Mouse (Mus musculus) thymus, postnatal 25 days (tissue): Measurements from ENCODE around the gene Rpl23a.

ENCODE experiments used
- DNase-seq: peaks from one replicate; pipeline ENCODE4 v3.0.0; 2022

Gene Rpl23a

DNA sequence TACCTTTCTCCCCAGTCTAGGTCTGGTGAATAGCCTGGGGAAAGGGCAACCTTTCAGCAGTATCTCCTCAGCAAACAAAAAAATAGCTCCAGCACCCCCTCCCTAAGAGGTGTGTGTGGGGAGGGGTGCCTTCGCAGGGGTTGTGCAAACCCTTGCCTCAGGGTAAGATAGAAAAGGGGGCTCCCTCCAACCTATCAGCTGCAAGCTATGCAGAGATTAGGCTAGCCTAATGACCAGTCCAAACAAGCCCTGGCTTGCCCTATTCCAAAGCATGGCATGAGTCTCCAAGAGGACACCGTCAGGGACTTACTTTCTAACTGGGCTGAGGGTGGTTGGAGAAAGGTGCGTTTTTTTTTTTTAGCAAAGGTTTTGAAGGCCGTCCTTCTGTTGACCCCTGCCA, 17.2 kb downstream of the Rpl23a start:
- DNase-seq, result no peak

DNA sequence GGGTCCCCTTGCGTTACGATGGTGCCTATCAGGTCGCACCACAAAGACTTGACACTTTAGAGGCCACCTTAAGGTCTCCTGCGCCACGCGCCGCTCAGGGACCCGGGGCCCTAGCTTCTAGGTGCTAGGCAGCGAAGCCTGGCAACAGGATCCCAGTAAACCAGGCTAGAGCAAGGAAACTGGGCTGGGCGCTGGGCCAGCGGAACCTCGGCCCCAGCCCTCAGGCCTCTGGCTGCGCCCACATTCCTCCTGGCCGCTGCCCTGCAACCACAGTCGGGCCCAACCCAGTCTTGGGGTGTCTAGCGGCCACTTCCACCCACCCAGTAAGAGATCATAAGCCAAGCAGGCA, 17.6 kb downstream of the Rpl23a start:
- no peak for DNase-seq

DNA sequence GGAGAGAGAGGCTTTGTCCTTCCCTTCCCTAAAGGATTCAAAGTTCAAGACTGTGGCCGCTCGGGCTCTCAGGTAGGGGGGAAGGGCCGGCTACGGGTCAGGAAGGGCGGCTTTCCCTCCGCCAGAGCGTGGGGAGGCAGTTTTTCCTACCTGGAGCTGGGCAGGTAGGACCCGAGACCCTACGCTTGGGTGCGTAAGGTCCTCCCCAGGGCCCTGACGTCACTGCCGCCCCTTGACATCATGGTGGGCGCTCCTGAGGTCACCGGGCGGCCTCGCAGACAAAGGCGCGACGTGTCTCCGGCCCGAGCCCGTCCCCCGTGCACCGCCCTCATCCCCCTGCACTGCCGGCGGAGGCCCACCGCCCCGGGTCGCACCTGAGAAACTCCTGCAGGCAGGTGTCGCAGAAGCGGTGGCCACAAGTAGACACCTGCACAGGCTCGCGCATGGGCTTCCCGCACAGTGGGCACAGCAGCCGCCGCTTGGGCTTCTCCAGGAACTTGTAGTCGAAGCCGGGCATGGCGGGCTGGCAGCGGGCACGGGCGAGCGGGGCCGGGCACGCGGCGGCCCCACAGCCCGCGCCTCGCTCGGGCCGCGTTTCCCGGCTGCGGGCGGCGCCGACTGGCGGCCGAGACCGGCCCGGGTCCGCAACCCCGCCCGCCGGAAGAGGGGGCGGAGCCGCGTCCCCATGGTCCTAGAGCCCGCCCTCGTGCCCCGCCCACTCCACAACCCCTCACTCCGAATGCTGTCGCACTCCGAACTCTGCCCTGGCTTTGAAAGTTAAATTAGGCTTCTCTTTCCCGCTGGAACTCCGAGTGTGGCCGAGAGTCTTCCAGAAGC, 18.2 kb downstream of the Rpl23a start, which contains the start of gene Traf4:
Gene Traf4, minus strand, starts transcription at position 666 of the 837 bp plus-strand sequence.
- peak; percentile 90 for DNase-seq

DNA sequence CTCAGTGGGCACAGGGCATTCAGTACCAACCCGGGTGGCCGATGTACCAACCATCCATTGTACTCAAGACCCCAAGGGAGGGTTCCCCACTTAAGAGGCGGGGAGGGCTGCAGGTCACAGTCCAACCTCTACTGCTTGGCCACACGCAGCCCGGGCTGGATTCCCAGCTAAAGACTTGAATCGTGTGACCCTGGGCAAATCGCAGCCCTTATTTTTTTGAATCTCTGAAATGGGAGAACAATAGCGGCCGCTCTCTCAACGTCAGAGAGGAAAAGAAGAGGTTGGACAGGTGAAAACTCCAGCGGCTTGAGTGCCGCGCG, 18.8 kb downstream of the Rpl23a start:
- DNase-seq, result no peak

DNA sequence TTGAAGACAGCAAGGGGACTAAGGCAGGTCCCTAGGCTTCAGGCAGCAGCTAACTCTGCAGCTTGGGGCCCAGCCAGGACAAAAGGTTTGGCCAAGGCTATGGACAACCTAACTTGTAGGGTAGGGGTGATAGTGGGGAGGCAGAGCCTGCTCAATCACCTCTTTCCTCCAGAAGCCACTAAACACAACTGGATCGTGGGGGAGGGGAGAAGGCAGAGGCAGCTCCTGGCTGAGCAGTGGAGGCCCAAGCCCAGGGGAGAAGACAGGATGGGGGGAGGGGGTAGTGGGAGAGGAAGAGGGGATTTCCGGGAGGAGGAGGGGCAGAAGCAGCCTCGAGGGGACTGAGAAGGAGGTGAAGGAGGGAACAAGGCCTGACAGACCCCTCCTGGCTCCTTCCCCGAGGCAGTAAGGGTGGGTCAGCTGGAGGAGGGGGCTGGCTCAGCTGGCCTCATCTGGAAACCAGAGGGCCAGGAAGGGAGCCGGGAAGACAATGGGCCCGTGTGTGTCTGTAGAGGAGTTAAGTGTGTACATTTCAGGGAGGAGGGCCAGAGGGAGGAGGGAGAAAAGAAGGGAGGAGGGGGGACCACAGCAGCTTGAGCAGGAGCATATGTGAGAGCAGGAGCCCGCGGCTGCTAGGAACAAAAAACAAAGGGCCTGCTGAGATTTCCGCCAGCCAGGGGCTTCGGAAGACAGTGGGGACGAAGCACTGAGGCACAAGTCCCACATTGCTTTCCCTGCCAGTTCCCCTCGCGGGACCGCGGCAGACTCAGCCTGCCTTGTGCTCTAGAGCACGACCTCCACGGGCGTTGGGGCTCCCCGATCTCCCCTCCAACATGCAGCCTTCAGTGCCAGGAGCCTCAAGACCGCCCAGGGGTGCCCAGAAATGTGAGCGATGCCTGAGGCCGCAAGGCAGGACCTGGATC, 19.4 kb downstream of the Rpl23a start:
- DNase-seq, result peak; percentile 76

DNA sequence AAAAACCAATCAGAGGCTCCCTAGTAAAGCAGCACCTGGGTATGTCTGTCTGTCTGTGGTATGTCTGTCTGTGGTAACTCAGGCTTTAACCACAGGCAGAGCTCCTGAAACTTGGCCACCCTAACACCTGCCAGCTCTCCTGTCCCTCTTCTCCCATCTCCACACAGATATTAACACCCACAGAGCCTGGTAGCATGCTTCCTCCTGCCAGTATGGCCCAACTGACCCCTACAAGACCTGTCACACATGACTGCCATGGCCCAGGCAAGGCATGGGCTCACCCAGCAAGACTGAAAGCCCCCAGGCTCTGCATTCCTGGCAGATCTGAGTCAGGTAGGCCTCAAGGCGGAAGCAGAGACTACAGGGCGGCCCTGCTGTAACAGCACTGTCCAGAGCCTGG, 20.3 kb downstream of the Rpl23a start:
- DNase-seq, result no peak

DNA sequence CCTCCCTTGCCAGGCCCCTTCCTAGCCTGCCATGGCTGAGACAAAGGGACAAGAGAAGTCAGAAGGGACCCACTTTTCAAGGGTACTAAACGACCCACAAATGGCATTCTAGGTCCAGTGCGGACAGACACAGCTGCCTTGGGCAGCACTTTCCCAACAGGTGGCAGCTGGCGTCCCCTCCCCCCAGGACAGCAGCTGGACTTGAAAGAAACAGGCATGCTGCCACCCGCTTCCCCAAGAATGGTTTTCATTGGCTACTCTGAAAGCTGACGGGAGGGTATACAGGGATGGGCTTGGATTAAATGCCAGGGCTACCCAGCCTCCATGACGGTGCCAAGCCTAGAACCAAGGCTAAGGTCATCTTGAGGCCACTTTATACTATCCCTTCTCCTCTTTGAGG, 20.9 kb downstream of the Rpl23a start:
- no peak for DNase-seq

DNA sequence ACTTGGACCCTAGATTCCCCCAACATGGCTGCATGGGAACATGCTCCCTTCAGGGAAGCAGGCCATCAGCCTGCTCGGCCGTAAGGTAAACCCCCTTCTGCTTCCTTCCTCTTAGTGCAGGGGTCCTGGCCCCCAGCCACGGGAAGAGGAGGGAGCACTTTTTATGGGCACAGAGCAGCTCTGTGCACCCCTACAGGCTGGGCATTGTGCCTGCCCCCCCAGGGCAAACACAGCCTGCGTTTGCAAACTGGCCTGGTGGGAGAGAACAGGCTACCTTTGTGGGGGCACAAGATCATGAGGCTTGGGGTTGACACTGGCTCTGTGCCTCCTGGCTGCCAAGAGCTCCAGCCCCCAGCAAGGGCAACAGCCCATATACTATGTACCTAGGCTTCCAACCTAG, 21.4 kb downstream of the Rpl23a start:
- no peak for DNase-seq

DNA sequence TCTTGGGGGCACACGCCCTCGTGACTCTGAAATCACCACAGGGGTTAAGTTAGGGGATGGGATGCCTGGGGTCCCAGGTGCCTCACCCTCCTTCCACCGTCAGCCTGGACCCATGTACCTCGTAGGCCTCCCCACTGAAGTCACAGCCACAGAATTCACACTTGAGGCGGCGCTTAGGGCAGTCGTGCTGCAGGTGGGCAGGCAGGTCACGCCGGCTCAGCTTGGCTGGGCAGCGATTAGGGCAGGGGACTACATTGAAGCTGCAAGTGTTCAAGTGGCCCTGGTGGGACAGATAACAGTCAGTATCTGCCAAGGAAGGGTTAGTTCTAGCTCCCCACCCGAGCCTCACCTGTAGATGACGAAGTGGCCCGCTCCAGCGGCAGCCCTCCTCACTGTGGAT, 22.2 kb downstream of the Rpl23a start:
- no peak for DNase-seq

DNA sequence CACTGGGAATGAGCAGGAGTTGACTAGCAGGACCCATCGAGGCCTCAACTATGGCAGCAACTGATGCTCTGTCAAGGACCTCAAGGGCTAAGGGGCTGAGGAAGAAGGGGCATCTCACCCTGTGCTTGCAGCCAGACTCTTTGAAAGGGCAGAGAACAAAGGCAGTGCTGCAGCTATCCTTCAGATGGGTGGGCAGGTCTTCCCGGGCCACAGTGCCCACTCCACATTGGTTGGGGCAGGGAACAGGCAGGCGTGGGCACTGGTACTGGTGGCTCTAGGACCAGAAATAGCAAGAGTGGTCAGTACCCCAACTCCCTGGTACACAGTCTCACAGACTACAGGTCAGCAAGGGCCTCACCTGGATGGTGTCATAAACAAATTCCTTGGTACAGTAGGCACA, 22.7 kb downstream of the Rpl23a start:
- DNase-seq, result no peak

DNA sequence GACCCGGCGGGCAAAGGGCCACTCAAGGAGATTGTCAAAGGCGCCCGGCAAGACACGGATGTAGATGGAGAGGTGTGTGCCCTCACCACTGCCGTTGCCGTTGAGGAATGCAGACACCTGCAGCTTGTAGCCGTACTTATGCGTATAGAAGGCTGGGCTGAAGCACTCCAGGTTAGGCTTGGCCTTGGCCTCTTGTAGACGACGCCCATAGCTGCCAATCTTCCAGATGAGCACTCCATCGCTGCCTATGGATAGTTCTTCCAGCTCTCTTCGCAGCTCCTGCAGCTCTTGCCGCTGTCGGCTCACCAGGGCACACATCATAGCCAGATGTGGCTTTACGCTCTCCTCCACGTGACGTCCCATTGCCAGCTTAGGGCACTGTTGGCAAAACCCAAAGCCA, 23.2 kb downstream of the Rpl23a start:
- no peak for DNase-seq

DNA sequence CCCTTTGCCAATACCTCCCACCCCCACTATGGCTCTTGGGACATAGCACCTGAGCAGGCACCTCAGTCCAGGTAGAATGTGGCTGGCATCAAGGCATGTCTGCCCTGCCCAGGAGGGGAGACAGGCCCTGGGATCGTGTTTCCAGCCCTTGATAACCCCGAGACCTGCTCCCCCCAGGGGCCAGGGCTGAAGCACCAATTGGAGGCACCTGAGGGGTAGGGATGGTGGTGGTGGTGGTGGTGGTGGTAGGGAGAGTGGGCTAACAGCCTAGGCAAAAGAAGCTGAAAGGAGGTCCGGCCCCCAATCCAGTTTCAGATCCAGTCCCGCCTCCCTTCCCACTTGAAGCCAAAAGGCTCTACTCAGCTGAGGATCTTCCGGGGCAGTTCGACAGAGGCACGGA, 23.8 kb downstream of the Rpl23a start:
- no peak for DNase-seq

DNA sequence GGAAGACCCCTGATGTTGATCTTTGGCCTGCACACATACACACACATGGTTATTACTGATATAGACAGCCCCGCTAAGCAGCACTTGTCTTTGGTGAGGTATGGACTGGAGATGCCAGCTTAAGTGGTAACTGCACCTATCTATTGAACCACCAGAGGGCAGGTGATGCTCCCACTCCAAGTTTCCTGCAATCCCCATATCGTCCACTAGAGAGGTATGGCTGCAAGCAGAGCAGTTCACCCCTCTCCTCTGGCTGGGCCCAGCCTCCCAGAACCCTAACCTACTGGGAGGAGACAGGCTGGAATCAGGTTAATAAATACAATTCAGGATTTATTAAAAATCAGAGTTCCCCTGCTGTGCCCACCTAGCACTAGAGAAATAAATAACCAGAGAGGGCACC, 24.3 kb downstream of the Rpl23a start:
- peak; percentile 86 for DNase-seq

DNA sequence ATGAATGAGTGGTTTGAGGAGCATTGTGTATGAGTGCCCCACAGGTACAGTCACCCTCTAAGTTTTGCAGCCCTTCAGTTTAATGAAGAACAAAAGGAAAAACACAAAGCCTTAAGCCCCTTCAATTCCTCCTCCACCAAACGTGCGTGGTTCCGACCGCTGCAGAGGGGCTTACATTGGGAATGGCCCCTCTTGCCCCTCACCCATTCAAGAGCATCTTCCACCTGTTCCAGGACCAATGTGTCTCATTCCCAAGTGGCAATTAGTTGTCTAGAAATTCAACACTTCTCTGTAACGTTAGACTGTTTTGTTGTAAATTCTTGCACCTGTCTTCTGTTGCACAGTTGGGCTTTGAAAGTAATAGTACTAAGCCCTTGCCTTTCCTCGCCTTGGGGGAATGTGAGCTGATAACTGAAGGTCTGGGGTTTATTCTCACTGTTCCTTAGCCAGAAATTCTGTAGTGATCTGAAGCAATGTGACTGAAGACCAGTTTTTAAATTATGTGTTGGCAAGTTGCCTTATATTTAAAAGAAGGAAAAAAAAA, 27.2 kb downstream of the Rpl23a start:
- DNase-seq, result no peak

DNA sequence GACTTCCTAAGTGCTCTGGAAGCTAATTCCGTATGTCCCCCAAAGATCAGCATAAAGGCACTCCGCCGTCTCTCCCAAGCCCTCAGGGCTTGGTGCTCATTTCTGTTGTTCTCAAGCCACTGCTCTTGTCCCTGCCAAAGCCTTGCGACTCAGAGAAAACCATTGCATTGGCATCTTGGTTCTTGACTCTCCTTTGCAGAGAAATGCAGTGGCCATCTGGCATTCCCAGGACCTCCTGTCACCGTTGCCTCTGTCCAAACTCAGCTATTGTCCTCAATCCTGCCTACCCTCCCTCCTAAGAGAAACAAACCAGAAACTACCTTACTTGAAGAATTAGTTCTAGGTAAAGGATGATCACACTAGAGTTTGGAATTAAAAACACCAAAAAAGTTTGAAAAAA, 27.7 kb downstream of the Rpl23a start:
- no peak for DNase-seq

DNA sequence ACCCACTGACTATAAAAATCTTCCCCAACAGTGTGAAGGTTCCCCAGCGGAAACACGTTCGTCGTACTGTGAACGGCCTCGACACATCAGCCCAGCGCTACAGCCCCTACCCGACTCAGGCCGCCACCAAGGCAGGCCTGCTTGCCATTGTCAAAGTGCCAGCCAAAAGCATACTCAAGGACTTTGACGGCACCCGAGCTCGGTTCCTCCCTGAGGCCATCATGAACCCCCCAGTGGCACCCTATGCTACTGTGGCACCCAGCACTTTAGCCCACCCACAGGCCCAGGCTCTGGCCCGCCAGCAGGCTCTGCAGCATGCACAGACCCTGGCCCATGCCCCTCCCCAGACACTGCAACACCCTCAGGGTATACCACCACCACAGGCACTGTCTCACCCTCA, 29.6 kb downstream of the Rpl23a start:
- DNase-seq, result no peak

DNA sequence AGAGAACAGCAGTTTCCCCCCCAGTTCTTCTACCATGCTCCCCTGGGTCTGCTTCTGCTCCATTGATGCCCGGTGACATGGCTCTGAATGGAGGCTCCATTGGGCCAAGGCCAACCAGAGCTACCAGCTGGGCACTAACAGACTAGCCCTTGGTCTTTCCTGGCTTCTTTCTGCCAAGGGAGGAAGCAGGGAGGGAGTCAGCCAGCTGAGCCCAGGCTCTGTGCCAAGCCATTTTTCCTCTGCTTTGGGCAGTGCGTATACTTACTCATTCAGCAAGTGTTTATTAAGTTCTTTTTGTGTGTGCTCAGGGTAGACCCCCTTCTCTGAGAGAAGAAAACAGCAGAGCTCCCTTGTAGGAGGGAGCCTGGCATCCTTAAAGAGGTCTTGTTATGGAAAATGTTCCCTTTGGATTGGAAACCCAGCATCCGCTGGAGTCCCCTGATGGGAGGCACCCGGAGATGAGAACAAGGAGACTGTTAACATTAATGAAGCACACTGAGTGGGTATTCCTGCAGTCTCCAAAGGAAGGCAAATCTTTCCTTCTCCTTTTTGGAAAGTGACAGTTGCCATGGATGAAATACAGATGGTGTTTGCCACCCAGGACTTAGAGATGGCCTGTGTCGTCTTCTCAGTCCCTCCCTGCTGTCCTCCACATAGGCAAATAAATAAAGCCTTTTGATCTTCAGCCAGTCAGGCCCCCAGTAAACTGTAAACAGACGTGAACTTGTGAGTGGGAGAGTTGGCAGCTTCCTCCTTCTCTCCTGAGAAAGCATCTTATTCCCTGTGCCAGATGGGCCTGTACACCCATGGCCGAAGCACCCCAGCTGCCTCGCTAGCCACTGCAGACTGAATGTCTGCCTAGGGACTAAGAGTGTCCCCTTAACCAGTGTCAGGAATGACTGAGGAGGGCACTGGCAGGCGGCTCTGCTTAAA, 30.8 kb downstream of the Rpl23a start:
- no peak for DNase-seq

DNA sequence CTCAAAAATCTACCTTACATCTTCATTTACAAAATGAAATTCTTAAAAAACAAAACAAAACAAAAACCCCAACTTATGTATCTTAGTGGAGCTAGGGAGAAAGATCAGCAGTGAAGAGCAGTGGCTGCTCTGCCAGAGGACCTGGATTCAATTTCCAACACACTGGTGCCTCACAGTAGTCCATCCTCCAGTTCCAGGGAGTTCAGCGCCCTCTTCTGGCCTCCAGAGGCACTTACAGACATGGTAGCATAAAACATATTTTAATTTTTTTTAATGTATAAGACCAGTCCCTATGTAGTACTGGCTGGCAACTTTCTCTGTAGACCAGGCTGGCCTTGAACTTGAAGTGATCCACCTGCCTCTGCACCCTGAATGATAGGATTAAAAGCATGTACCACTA, 32.2 kb downstream of the Rpl23a start:
- no peak for DNase-seq

DNA sequence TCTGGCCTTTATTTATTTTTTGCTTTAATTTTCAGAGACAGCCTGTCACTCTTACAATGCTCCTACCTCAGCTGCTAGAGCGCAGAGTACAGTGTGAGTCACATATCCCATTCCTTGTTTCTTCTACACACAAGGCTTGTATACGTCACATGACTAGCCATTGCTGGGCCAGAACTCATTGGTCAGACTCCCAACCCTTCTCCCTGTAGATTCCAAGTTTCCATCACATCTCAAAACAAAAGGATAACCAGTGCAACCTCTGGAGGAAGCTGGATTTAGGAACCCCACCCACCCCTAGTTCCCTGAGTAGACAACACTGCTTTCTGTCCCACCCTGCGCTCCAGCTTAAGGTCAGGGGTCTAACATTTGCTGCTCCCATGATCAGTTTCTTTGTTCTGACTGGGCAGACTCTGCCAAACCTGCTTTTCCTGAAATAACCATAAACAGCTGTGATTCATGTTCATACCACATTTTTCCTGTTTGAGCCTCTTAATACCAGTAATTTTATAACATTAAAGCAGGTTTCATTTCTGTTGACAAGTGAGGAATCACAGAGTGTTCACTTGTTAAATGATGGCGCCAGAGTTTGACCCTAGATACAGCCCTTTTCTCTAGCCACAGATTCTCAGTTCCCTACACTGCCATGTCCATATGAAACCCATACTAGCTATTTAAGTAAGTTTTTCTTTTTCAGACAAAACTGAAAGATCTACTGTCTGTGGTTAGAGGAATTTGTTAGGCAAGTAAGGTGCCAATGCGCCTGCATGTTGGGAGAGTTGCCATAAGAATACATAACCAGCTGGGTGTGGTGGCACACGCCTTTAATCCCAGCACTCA, 36.5 kb downstream of the Rpl23a start:
- DNase-seq, result no peak

DNA sequence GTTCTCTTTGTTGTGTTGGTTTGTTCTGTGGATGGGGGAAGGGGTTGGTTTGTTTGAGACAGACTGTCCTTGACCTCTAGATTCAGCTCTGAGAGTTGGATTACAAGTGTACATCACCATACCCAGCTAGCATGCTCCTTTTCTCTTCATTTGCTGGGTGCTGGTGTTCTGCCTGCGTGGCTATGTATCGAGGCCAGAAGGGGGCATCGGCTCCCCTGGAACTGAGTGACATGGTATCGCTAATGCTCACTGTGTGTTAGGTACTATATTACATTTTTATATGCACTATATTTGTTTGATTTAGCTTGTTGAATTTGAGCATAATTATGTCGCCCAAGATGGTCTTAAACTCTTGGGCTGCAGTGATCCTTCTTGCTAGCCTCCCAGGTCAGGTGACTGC, 37.2 kb downstream of the Rpl23a start:
- no peak for DNase-seq

DNA sequence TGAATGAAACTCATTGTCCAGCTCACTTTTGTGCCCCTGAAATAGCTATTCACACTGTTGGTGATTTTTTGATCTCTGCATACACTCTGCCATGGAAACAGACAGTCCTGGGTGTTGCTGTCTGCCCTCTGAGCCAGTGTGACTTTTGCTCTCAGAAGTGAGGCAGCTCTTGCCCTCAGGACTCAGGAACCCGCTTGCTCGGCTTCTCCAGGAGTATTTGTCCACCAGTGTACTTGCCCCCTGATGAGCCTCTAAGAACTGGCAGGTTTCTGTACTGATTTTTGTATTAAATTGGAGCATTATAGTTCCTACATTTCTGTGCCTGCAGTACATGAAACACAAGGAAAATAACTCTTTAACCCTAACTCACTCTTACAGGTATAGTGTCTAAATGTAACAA, 39.9 kb downstream of the Rpl23a start:
- no peak for DNase-seq

DNA sequence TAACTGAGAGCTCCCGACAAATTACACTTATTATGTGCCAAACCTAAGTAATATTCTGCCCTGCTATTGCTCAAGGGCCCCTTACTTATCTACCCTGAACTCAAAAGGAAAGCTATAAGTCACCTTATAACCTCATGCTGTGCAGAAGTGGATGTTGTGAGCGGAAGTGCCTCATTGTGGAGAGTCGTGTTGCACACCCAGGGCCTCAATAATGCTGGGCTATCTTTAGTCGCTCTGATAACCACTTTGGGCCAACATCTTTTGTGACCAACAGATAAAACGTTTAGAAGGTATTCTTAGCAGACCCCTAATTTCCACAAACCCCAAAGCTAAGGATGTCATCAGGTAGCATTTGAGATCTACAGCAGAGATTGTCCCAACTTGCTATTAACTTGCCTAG, 42.7 kb downstream of the Rpl23a start:
- DNase-seq, result no peak
